ENCODE assay signal across 23 mouse cellular contexts in genomic region chr2:27894986-27895385, GRCm38 (mm10).
"Had no signal": no experiment of that assay in that cellular context is flagged by ENCODE, and none has a peak within 500 bp of the region (broad histone marks: within the 10 kb centered on the region; RNA-seq: fewer than 3 reads in every experiment).

No protein-coding gene starts in this region.

- H3K27me3 ChIP-seq: limb, embryonic 13.5 days; lung, embryonic 15.5 days; neural tube, embryonic 12.5 days; neural tube, embryonic 15.5 days had no signal

- H3K4me2 ChIP-seq: limb, embryonic 13.5 days; liver, embryonic 11.5 days; lung, embryonic 15.5 days; midbrain, embryonic 11.5 days; neural tube, embryonic 12.5 days; neural tube, embryonic 15.5 days had no signal

- H3K27ac ChIP-seq: kidney, postnatal 0 days; layer of hippocampus, adult 2 months; limb, embryonic 13.5 days; liver, embryonic 14.5 days; lung, embryonic 15.5 days; neural tube, embryonic 12.5 days; neural tube, embryonic 15.5 days; stomach, postnatal 0 days had no signal

- H3K4me1 ChIP-seq: neural tube, embryonic 15.5 days had no signal

- H3K4me3 ChIP-seq: layer of hippocampus, adult 2 months; limb, embryonic 13.5 days; lung, embryonic 15.5 days; neural tube, embryonic 12.5 days; neural tube, embryonic 15.5 days had no signal

- H3K36me3 ChIP-seq: lung, embryonic 15.5 days; neural tube, embryonic 12.5 days; neural tube, embryonic 15.5 days had no signal

- DNase-seq: kidney, adult 2 months; kidney, postnatal 25 days; layer of hippocampus, adult 9-11 months; liver, postnatal 0 days; lung, postnatal 10 days; lung, postnatal 36 days; midbrain, embryonic 14.5 days; right cerebral cortex, adult 18-20 months; right cerebral cortex, postnatal 14 days; right cerebral cortex, postnatal 4 days; thymus, adult 2 months; thymus, postnatal 14 days; thymus, postnatal 4 days had no signal
